Mouse (Mus musculus) embryonic facial prominence, embryonic 13.5 days (tissue): ENCODE results near the gene Atf7ip. TPM values are rescaled to one million over a fixed set of nuclear protein-coding genes. Genes with fewer than 3 reads are reported as not detected.
A peak's percentile ranks its signal among the peaks of the same experiment; 100 is the strongest.

Source experiments
- ATAC-seq: fragments of 200-750 bp; cut with Nextera tagmentation; 2 replicates; pipeline ENCODE4 v1.8.0; 2017; ENCODE audit warnings: low read depth; ENCODE audit not compliant: insufficient number of reproducible peaks, insufficient read depth, low FRiP score, low TSS enrichment
- H3K27ac ChIP-seq: fragments of 300-500 bp; sonication (generic); 2 replicates; pipeline ENCODE4 v1.5.1; 2015; ENCODE audit warnings: moderate library complexity, mild to moderate bottlenecking, inconsistent platforms
- H3K27me3 ChIP-seq: fragments of 300-500 bp; sonication (generic); 2 replicates; pipeline ENCODE4 v1.6.1; 2015; ENCODE audit warnings: mild to moderate bottlenecking, inconsistent platforms
- H3K36me3 ChIP-seq: fragments of 300-500 bp; sonication (generic); 2 replicates; pipeline ENCODE4 v1.6.1; 2015; ENCODE audit warnings: mild to moderate bottlenecking, inconsistent platforms
- H3K4me1 ChIP-seq: fragments of 300-500 bp; sonication (generic); 2 replicates; pipeline ENCODE4 v1.6.1; 2015; ENCODE audit warnings: inconsistent platforms
- H3K4me2 ChIP-seq: fragments of 300-500 bp; sonication (generic); 2 replicates; pipeline ENCODE4 v1.6.1; 2015; ENCODE audit warnings: moderate library complexity, mild to moderate bottlenecking, inconsistent platforms
- H3K4me3 ChIP-seq: fragments of 300-500 bp; sonication (generic); 2 replicates; pipeline ENCODE4 v1.5.1; 2015; ENCODE audit warnings: mild to moderate bottlenecking, inconsistent platforms
- H3K9ac ChIP-seq: fragments of 300-500 bp; sonication (generic); 2 replicates; pipeline ENCODE4 v1.6.1; 2015; ENCODE audit warnings: mild to moderate bottlenecking, inconsistent platforms
- H3K9me3 ChIP-seq: fragments of 300-500 bp; sonication (generic); 2 replicates; pipeline ENCODE4 v1.6.1; 2016; ENCODE audit warnings: inconsistent platforms
- WGBS: fragments of 180-500 bp; shearing (Covaris S2); methylation state at CpG from one replicate; pipeline ENCODE4 v1.1.7; 2015; ENCODE audit warnings: mixed read lengths; 5-methylcytosine and 5-hydroxymethylcytosine counted together
- polyA plus RNA-seq: library from polyadenylated mRNA; unstranded; fragments of >200 nt; fragmentation: Nextera tagmentation; extraction: Ambion mirVana; gene quantifications from 2 replicates; pipeline ENCODE4 v1.2.1, GENCODE M21; 2015

Gene Atf7ip
- polyA plus RNA-seq, 1 experiment from 2014 or later, result 39.0 TPM

GRCm38 (mm10) chr6:136531792-136532230, 25.8 kb downstream of the Atf7ip start:
- 47% methylated on average over 7 of the region's 7 CpGs for WGBS
- Histone ChIP-seq H3K9me3 (no peaks in the 10 kb centered on the region), H3K9ac (no peak overlapping the region), H3K4me2 (peak overlapping the region; percentile 35), H3K27me3 (no peaks in the 10 kb centered on the region), H3K4me1 (peaks cover 28% of the 10 kb centered on the region), H3K4me3 (no peak overlapping the region), H3K27ac (peak overlapping the region; percentile 89), H3K36me3 (peaks cover 11% of the 10 kb centered on the region)
- ATAC-seq, result no peak

- H3K27me3 ChIP-seq, result no peaks in the 10 kb centered on the region
- peak; percentile 80 for ATAC-seq
- no peaks in the 10 kb centered on the region for H3K9me3 ChIP-seq
- peak overlapping the region; percentile 76 for H3K27ac ChIP-seq
- H3K9ac ChIP-seq, result no peak overlapping the region
- 13% methylated on average over 7 of the region's 7 CpGs for WGBS
- H3K36me3 ChIP-seq, result peaks cover 18% of the 10 kb centered on the region
- H3K4me3 ChIP-seq, result peak overlapping the region; percentile 19
- H3K4me2 ChIP-seq, result peak overlapping the region; percentile 34
- H3K4me1 ChIP-seq, result peaks cover 28% of the 10 kb centered on the region
Observed at GRCm38 (mm10) chr6:136532535-136533291, 26.7 kb downstream of the Atf7ip start.

GRCm38 (mm10) chr6:136533804-136534203, 27.8 kb downstream of the Atf7ip start:
- no peaks in the 10 kb centered on the region for H3K27me3 ChIP-seq
- no peak overlapping the region for H3K4me2 ChIP-seq
- no peak for ATAC-seq
- H3K27ac ChIP-seq, result no peak overlapping the region
- H3K9me3 ChIP-seq, result no peaks in the 10 kb centered on the region
- 72% methylated on average over 4 of the region's 4 CpGs for WGBS
- no peak overlapping the region for H3K4me3 ChIP-seq
- peaks cover 28% of the 10 kb centered on the region for H3K4me1 ChIP-seq
- H3K9ac ChIP-seq, result no peak overlapping the region
- peaks cover 16% of the 10 kb centered on the region for H3K36me3 ChIP-seq

- no peak overlapping the region for H3K4me2 ChIP-seq
- WGBS, result 43% methylated on average over 3 of the region's 3 CpGs
- H3K27ac ChIP-seq, result no peak overlapping the region
- H3K27me3 ChIP-seq, result no peaks in the 10 kb centered on the region
- peaks cover 23% of the 10 kb centered on the region for H3K36me3 ChIP-seq
- H3K9me3 ChIP-seq, result no peaks in the 10 kb centered on the region
- H3K4me1 ChIP-seq, result peaks cover 28% of the 10 kb centered on the region
- no peak overlapping the region for H3K9ac ChIP-seq
- no peak for ATAC-seq
- no peak overlapping the region for H3K4me3 ChIP-seq
Observed at GRCm38 (mm10) chr6:136534444-136534843, 28.5 kb downstream of the Atf7ip start.

GRCm38 (mm10) chr6:136535176-136535575, 29.2 kb downstream of the Atf7ip start:
- peaks cover 28% of the 10 kb centered on the region for H3K4me1 ChIP-seq
- no peaks in the 10 kb centered on the region for H3K27me3 ChIP-seq
- H3K4me3 ChIP-seq, result no peak overlapping the region
- 61% methylated on average over 5 of the region's 5 CpGs for WGBS
- no peak overlapping the region for H3K9ac ChIP-seq
- no peak overlapping the region for H3K27ac ChIP-seq
- ATAC-seq, result no peak
- H3K9me3 ChIP-seq, result no peaks in the 10 kb centered on the region
- peaks cover 30% of the 10 kb centered on the region for H3K36me3 ChIP-seq
- no peak overlapping the region for H3K4me2 ChIP-seq

GRCm38 (mm10) chr6:136536121-136536520, 30.2 kb downstream of the Atf7ip start:
- no peak overlapping the region for H3K4me3 ChIP-seq
- 70% methylated on average over 5 of the region's 5 CpGs for whole genome bisulfite sequencing
- H3K4me2 ChIP-seq, result no peak overlapping the region
- no peak overlapping the region for H3K27ac ChIP-seq
- no peak overlapping the region for H3K9ac ChIP-seq
- no peaks in the 10 kb centered on the region for H3K27me3 ChIP-seq
- peaks cover 28% of the 10 kb centered on the region for H3K4me1 ChIP-seq
- H3K36me3 ChIP-seq, result peaks cover 39% of the 10 kb centered on the region
- ATAC-seq, result no peak
- H3K9me3 ChIP-seq, result no peaks in the 10 kb centered on the region

GRCm38 (mm10) chr6:136541350-136541749, 35.4 kb downstream of the Atf7ip start:
- no peak for ATAC-seq
- WGBS, result 50% methylated on average over 5 of the region's 5 CpGs
- Histone ChIP-seq H3K36me3 (peaks cover 37% of the 10 kb centered on the region), H3K27ac (peak overlapping the region; percentile 39; the same call in 1 of the 2 replicates), H3K9ac (no peak overlapping the region), H3K4me3 (no peak overlapping the region), H3K27me3 (no peaks in the 10 kb centered on the region), H3K4me2 (no peak overlapping the region), H3K4me1 (peaks cover 23% of the 10 kb centered on the region), H3K9me3 (no peaks in the 10 kb centered on the region)

- Histone ChIP-seq H3K9ac (no peak overlapping the region), H3K36me3 (peaks cover 33% of the 10 kb centered on the region), H3K27me3 (no peaks in the 10 kb centered on the region), H3K4me3 (no peak overlapping the region), H3K4me2 (no peak overlapping the region), H3K27ac (no peak overlapping the region), H3K9me3 (no peaks in the 10 kb centered on the region), H3K4me1 (peaks cover 25% of the 10 kb centered on the region)
- ATAC-seq, result no peak
- 67% methylated on average over 1 of the region's 1 CpGs for WGBS
Observed at GRCm38 (mm10) chr6:136542105-136542504, 36.1 kb downstream of the Atf7ip start.

- peaks cover 24% of the 10 kb centered on the region for H3K36me3 ChIP-seq
- no peaks in the 10 kb centered on the region for H3K9me3 ChIP-seq
- H3K27me3 ChIP-seq, result no peaks in the 10 kb centered on the region
- 10% methylated on average over 6 of the region's 6 CpGs for WGBS
- no peak overlapping the region for H3K4me3 ChIP-seq
- H3K9ac ChIP-seq, result no peak overlapping the region
- peak overlapping the region; percentile 78 for H3K27ac ChIP-seq
- no peak for ATAC-seq
- peak overlapping the region; percentile 21 for H3K4me2 ChIP-seq
- H3K4me1 ChIP-seq, result peaks cover 27% of the 10 kb centered on the region
Observed at GRCm38 (mm10) chr6:136543164-136543563, 37.2 kb downstream of the Atf7ip start.

- H3K4me1 ChIP-seq, result peaks cover 30% of the 10 kb centered on the region
- H3K9me3 ChIP-seq, result no peaks in the 10 kb centered on the region
- WGBS, result 83% methylated on average over 11 of the region's 11 CpGs
- no peak overlapping the region for H3K4me3 ChIP-seq
- H3K9ac ChIP-seq, result no peak overlapping the region
- no peak overlapping the region for H3K4me2 ChIP-seq
- peaks cover 7% of the 10 kb centered on the region for H3K36me3 ChIP-seq
- H3K27me3 ChIP-seq, result no peaks in the 10 kb centered on the region
- no peak overlapping the region for H3K27ac ChIP-seq
- no peak for ATAC-seq
Observed at GRCm38 (mm10) chr6:136545284-136545870, 39.4 kb downstream of the Atf7ip start.

- H3K27ac ChIP-seq, result no peak overlapping the region
- 90% methylated on average over 2 of the region's 2 CpGs for WGBS
- H3K9me3 ChIP-seq, result no peaks in the 10 kb centered on the region
- H3K27me3 ChIP-seq, result no peaks in the 10 kb centered on the region
- no peak for ATAC-seq
- peaks cover 25% of the 10 kb centered on the region for H3K4me1 ChIP-seq
- H3K4me2 ChIP-seq, result no peak overlapping the region
- no peak overlapping the region for H3K9ac ChIP-seq
- H3K36me3 ChIP-seq, result no peaks in the 10 kb centered on the region
- no peak overlapping the region for H3K4me3 ChIP-seq
Observed at GRCm38 (mm10) chr6:136546286-136546685, 40.3 kb downstream of the Atf7ip start.

- Histone ChIP-seq H3K9ac (no peak overlapping the region), H3K27me3 (no peaks in the 10 kb centered on the region), H3K36me3 (no peaks in the 10 kb centered on the region), H3K27ac (no peak overlapping the region), H3K4me2 (no peak overlapping the region), H3K4me1 (peaks cover 18% of the 10 kb centered on the region), H3K4me3 (no peak overlapping the region), H3K9me3 (no peaks in the 10 kb centered on the region)
- 67% methylated on average over 7 of the region's 7 CpGs for WGBS
- no peak for ATAC-seq
Observed at GRCm38 (mm10) chr6:136546987-136547386, 41.0 kb downstream of the Atf7ip start.
